Mouse (Mus musculus): ENCODE measurements around the gene Atp6v0a1.

DNA sequence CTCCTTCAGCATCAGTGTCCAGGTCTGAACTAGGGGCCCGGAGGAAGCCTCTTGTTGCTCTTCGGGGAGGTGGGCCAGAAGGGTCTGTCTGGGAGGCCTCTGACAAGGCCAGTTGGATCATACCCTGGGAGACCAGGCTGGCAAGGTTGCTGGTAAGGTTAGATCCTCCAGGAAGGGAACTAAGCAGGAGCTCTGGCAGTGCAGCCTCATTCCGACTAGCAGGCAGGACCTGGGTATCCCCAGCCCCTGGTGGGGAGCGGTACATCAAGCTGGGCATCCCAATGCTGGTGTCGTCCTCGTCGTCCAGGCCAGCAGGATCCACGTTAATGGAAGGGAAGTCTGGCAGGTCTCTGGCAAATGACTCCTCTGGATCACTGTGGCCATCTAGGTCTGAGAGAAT, 89.0 kb downstream of the Atp6v0a1 start:
- TF ChIP-seq CTCF (IDR thresholded peaks at IDR 0.05; ENCODE audit: control insufficient read depth, insufficient read depth, insufficient read length), result no peak
- no peak for TF ChIP-seq CEBPB (IDR thresholded peaks at IDR 0.05; ENCODE audit: low read depth)
- no peak for TF ChIP-seq MAX (IDR thresholded peaks at IDR 0.05)
- TF ChIP-seq USF1 (IDR thresholded peaks at IDR 0.05; ENCODE audit: low read depth), result no peak
- TF ChIP-seq MYOD1 (IDR thresholded peaks at IDR 0.05; ENCODE audit: control insufficient read depth, insufficient read length, low read depth), result no peak
- no peak for TF ChIP-seq MYOG (IDR thresholded peaks at IDR 0.05; ENCODE audit: control insufficient read depth, extremely low read depth, insufficient read length)

Measured in C2C12 (cell line).